Mouse (Mus musculus): ENCODE measurements around the gene Ccdc136. TPM values are rescaled to one million over a fixed set of nuclear protein-coding genes. Genes with fewer than 3 reads are reported as not detected.
A peak's percentile ranks its signal among the peaks of the same experiment; 100 is the strongest.
"Not testable (repeated sequence)": the region's sequence is repeated elsewhere in the genome, so short reads cannot be mapped to it uniquely, and the experiment has no call there.

Gene Ccdc136
- total RNA-seq (2021) (1 to 10 TPM; 1.7 to 2.4 TPM), polyA plus RNA-seq (2012; rRNA removed) (2.1 and 3.0 TPM in 2 replicates)
- long read RNA-seq, partial matches to known transcripts: 0 of 5 reads
- long read RNA-seq, other reads (novel, unspliced or antisense): 3 of 5 reads

DNA sequence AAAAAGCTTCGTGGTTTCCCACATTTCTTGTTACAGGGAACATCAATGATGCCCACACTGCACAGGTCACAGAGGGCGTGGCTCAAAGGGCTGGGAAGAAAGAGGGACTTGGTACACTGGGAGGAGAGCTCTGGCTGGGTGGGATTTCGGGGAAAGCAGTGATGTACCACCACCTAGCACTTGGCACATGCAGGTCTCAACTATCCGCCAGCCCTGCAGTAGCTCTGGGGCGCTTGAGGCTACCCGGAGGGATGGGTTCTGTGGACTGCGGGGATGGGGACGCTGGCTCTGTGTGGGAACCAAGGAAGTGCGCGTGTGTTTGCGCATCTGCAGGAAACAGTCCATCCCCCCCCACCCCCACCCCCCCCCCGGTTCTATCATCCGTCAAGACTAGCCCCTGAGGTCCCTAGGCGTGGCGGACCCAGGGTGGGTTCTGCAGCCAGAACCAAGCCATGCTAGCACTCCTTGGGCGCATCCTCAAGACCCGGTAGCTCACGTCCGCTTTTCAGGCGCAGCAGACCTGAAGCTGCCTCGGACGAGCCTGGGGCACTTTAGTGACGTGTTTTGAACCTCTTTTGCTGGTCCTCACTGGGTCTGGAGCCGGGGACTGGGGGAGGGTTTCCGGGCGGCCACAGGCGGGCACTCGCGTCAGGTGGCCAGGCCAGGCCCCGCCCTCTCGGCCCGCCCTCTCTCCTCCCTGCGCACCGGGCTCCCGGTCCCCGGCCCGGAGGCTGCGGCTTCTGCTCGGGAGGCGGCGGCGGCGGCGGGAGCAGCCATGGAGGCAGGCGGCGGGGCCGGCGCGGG is at the start of gene Ccdc136:
Ccdc136 (plus strand) TSS at position 400 of the 804 bp plus-strand sequence.
- DNase-seq: peak; percentile 84 to 85
- H3K36me3 ChIP-seq (ENCODE audit: control insufficient read depth, insufficient read depth, low read length): no peaks in the 10 kb centered on the region
- H3K9ac ChIP-seq (ENCODE audit: low read depth, low read length): peak within 1 kb of the TSS; percentile 79
- H3K27me3 ChIP-seq (ENCODE audit: control insufficient read depth, insufficient read depth, low read length): no peaks in the 10 kb centered on the region; the same call in 1 of the 2 replicates
- no peak for TF ChIP-seq POLR2A (IDR thresholded peaks at IDR 0.05; ENCODE audit: insufficient read depth, low read depth, low read length)
- TF ChIP-seq CTCF (IDR thresholded peaks at IDR 0.05): no peak
- TF ChIP-seq EP300 (IDR thresholded peaks at IDR 0.05; ENCODE audit: insufficient read depth, low read depth, low read length): no peak
- 0 out of 2 replicates have a peak, but pooled peaks cover 2% of the 10 kb centered on the region for H3K4me1 ChIP-seq (ENCODE audit: control insufficient read depth, insufficient read depth, low read length)
- H3K79me2 ChIP-seq (replicated peaks; ENCODE audit: control insufficient read depth, insufficient read depth, low read length): no peaks in the 10 kb centered on the region
- H3K27ac ChIP-seq: 0 out of 2 replicates have a peak within 1 kb of the TSS, but pooled peaks have one; percentile 38
- intact Hi-C loops (cut with DNase I): loop anchor here (10.0 kb wide), 1 partner anchor 249 kb away; no protein-coding TSS in a partner anchor
- 1% methylated on average over 49 of the region's 49 CpGs for WGBS
- peak within 1 kb of the TSS; percentile 65 for H3K4me3 ChIP-seq

DNA sequence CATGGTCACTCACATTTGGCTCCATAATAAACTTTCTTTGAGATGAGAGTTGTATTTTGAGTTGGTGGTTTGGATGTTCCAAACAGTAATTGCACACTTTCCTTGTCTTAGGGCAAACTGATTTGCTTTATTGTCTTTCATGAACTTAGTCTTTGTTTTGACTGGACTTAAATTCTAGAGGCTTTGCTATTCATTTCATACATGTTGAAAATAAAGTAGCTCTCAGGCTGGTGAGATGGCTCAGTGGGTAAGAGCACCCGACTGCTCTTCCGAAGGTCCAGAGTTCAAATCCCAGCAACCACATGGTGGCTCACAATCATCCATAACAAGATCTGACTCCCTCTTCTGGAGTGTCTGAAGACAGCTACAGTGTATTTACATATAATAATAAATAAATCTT is 49.6 kb upstream of the Ccdc136 start:
- not testable (repeated sequence) for DNase-seq; H3K27ac ChIP-seq; H3K9ac ChIP-seq (ENCODE audit: low read depth, low read length); H3K79me2 ChIP-seq (replicated peaks; ENCODE audit: control insufficient read depth, insufficient read depth, low read length); H3K36me3 ChIP-seq (ENCODE audit: control insufficient read depth, insufficient read depth, low read length); H3K27me3 ChIP-seq (ENCODE audit: control insufficient read depth, insufficient read depth, low read length); H3K4me3 ChIP-seq; H3K4me1 ChIP-seq (ENCODE audit: control insufficient read depth, insufficient read depth, low read length)
- WGBS: 97% methylated on average over 2 of the region's 2 CpGs
- intact Hi-C loops (cut with DNase I): loop anchor here (5.0 kb wide), 3 partner anchors 74 to 184 kb away; partner anchors contain the start of genes Atp6v1fnb and Hilpda

DNA sequence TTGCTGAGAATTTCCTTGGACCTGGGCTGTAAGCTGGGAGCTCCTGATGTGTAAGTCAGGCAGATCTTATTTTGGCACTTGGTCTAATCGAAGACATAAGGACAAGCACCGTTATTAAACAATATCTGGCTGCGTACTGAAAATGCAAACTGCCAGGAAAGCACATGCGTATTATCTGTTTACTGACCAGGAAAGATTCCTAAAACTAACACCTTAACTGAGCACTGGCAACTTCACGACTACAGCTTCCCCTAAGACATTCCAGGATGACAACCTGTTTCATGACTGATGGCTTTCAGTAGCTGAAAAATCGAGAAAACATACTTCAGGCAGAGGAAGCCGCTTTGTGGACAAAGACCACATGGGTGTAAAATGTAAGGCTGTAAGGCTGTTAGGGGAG is 48.9 kb upstream of the Ccdc136 start:
- no peaks in the 10 kb centered on the region for H3K27me3 ChIP-seq (ENCODE audit: control insufficient read depth, insufficient read depth, low read length)
- no peak for DNase-seq
- WGBS: 34% methylated on average over 7 of the region's 7 CpGs
- H3K27ac ChIP-seq: peak overlapping the region; percentile 93
- intact Hi-C loops (cut with DNase I): loop anchor here (5.0 kb wide), 3 partner anchors 75 to 185 kb away; partner anchors contain the start of genes Atp6v1fnb and Hilpda
- peaks cover 7% of the 10 kb centered on the region for H3K4me1 ChIP-seq (ENCODE audit: control insufficient read depth, insufficient read depth, low read length)
- H3K36me3 ChIP-seq (ENCODE audit: control insufficient read depth, insufficient read depth, low read length): peaks cover 11% of the 10 kb centered on the region
- H3K79me2 ChIP-seq (replicated peaks; ENCODE audit: control insufficient read depth, insufficient read depth, low read length): no peaks in the 10 kb centered on the region
- peak overlapping the region; percentile 91 for H3K4me3 ChIP-seq
- peak overlapping the region; percentile 71 for H3K9ac ChIP-seq (ENCODE audit: low read depth, low read length)
- no peak for TF ChIP-seq EP300 (IDR thresholded peaks at IDR 0.05; ENCODE audit: insufficient read depth, low read depth, low read length)
- TF ChIP-seq CTCF (IDR thresholded peaks at IDR 0.05): no peak
- no peak for TF ChIP-seq POLR2A (IDR thresholded peaks at IDR 0.05; ENCODE audit: insufficient read depth, low read depth, low read length)

DNA sequence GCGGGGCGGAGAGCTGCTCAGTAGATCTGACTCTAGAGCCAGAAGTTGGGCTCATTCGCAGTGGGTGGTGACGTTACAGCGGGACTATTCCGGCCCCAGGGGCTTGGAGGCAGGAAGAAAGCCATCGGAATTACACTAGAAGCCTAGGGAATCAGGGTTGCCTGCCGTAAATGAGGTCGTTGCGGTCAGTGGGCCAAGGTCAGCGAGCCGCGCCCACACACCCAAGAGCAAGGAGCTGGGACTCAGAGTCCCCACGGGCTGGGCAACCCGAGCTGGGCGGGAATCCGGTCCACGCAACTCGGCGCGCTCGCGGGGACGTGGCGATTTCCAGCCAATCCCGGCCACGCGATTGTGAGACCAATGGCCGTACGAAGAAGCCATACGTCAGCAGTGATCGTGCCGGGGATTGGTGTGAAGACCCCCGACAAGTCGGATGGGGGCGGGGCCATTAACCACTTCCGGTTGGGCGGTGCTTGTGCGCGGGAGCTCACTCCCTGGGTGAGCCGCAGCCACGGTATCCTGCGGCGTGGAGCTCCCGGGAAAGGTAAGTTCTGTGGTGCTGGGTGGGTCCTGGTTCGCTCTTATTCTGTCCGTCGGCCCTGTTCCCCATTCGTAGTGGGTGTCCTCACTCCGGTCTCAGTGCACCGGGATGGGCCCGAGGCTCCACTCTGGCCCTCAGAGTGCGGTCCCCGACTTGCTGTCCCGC is 48.3 kb upstream of the Ccdc136 start, which contains the start of gene Calu:
Calu (plus strand) TSS at position 405 of the 706 bp plus-strand sequence.
- intact Hi-C loops (cut with DNase I): loop anchor here (5.0 kb wide), 3 partner anchors 76 to 186 kb away; partner anchors contain the start of genes Atp6v1fnb and Hilpda
- peaks cover 17% of the 10 kb centered on the region for H3K36me3 ChIP-seq (ENCODE audit: control insufficient read depth, insufficient read depth, low read length)
- H3K79me2 ChIP-seq (replicated peaks; ENCODE audit: control insufficient read depth, insufficient read depth, low read length): no peaks in the 10 kb centered on the region
- H3K27ac ChIP-seq: peak within 1 kb of the TSS; percentile 93
- peak within 1 kb of the TSS; percentile 84 for H3K9ac ChIP-seq (ENCODE audit: low read depth, low read length)
- DNase-seq: peak; percentile 99
- under 1% methylated on average over 54 of the region's 55 CpGs for WGBS
- TF ChIP-seq CTCF (IDR thresholded peaks at IDR 0.05): no peak
- TF ChIP-seq EP300 (IDR thresholded peaks at IDR 0.05; ENCODE audit: insufficient read depth, low read depth, low read length): no peak
- peak; percentile 98 for TF ChIP-seq POLR2A (IDR thresholded peaks at IDR 0.05; ENCODE audit: insufficient read depth, low read depth, low read length)
- peaks cover 10% of the 10 kb centered on the region for H3K4me1 ChIP-seq (ENCODE audit: control insufficient read depth, insufficient read depth, low read length)
- peak within 1 kb of the TSS; percentile 91 for H3K4me3 ChIP-seq
- no peaks in the 10 kb centered on the region for H3K27me3 ChIP-seq (ENCODE audit: control insufficient read depth, insufficient read depth, low read length)

DNA sequence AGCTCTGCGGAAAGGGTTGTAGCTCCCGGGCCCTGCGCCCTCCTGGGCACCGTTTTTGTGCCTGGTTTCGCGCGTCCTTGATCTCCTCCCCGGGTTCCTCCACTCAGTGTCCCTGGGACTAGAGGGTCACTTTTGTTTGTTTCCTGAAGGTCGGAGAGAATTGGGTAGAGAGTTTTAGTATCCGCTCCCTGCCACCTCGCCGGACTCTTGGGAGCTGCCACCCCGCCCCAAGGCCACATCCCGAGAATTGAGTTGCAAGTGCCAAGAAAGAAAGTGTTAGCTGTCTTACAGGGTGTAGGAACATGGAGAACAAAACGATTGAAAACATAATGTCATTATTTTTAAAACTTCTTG is 47.8 kb upstream of the Ccdc136 start:
- intact Hi-C loops (cut with DNase I): loop anchor here (5.0 kb wide), 3 partner anchors 76 to 186 kb away; partner anchors contain the start of genes Atp6v1fnb and Hilpda
- DNase-seq: no peak
- no peaks in the 10 kb centered on the region for H3K79me2 ChIP-seq (replicated peaks; ENCODE audit: control insufficient read depth, insufficient read depth, low read length)
- peak overlapping the region; percentile 93 for H3K27ac ChIP-seq
- peaks cover 13% of the 10 kb centered on the region for H3K4me1 ChIP-seq (ENCODE audit: control insufficient read depth, insufficient read depth, low read length)
- TF ChIP-seq CTCF (IDR thresholded peaks at IDR 0.05) (no peak), POLR2A (IDR thresholded peaks at IDR 0.05; ENCODE audit: insufficient read depth, low read depth, low read length) (no peak), EP300 (IDR thresholded peaks at IDR 0.05; ENCODE audit: insufficient read depth, low read depth, low read length) (no peak)
- peak overlapping the region; percentile 84 for H3K9ac ChIP-seq (ENCODE audit: low read depth, low read length)
- peaks cover 20% of the 10 kb centered on the region for H3K36me3 ChIP-seq (ENCODE audit: control insufficient read depth, insufficient read depth, low read length)
- under 1% methylated on average over 15 of the region's 15 CpGs for WGBS
- no peaks in the 10 kb centered on the region for H3K27me3 ChIP-seq (ENCODE audit: control insufficient read depth, insufficient read depth, low read length)
- H3K4me3 ChIP-seq: peak overlapping the region; percentile 91
